Mouse (Mus musculus) limb, embryonic 13.5 days (tissue): ENCODE results near the gene Nr4a3. TPM values are rescaled to one million over a fixed set of nuclear protein-coding genes. Genes with fewer than 3 reads are reported as not detected.
A peak's percentile ranks its signal among the peaks of the same experiment; 100 is the strongest.

Experiments used
- ATAC-seq: fragments of 200-750 bp; cut with Nextera tagmentation; 2 replicates; pipeline ENCODE4 v1.8.0; 2017; ENCODE audit warnings: low read depth, moderate number of reproducible peaks, moderate TSS enrichment; ENCODE audit not compliant: low FRiP score
- H3K27ac ChIP-seq: fragments of 300-500 bp; sonication (generic); 2 replicates; pipeline ENCODE4 v1.5.1; 2015; ENCODE audit warnings: inconsistent platforms, mild to moderate bottlenecking, moderate library complexity
- H3K27me3 ChIP-seq: fragments of 300-500 bp; sonication (generic); 2 replicates; pipeline ENCODE4 v1.6.1; 2015; ENCODE audit warnings: mild to moderate bottlenecking, inconsistent platforms
- H3K36me3 ChIP-seq: fragments of 300-500 bp; sonication (generic); 2 replicates; pipeline ENCODE4 v1.6.1; 2015; ENCODE audit warnings: inconsistent platforms, mild to moderate bottlenecking, moderate library complexity
- H3K4me1 ChIP-seq: fragments of 300-500 bp; sonication (generic); 2 replicates; pipeline ENCODE4 v1.6.1; 2015; ENCODE audit warnings: inconsistent platforms
- H3K4me2 ChIP-seq: fragments of 300-500 bp; sonication (generic); replicated peaks from 2 replicates; pipeline ENCODE4 v1.6.1; 2015; ENCODE audit warnings: inconsistent platforms, mild to moderate bottlenecking, moderate library complexity
- H3K4me3 ChIP-seq: fragments of 300-500 bp; sonication (generic); 2 replicates; pipeline ENCODE4 v1.5.1; 2015; ENCODE audit warnings: moderate library complexity, mild to moderate bottlenecking, inconsistent platforms
- H3K9ac ChIP-seq: fragments of 300-500 bp; sonication (generic); 2 replicates; pipeline ENCODE4 v1.6.1; 2015; ENCODE audit warnings: mild to moderate bottlenecking, inconsistent platforms
- H3K9me3 ChIP-seq: fragments of 300-500 bp; sonication (generic); 2 replicates; pipeline ENCODE4 v1.6.1; 2016; ENCODE audit warnings: inconsistent platforms
- WGBS: fragments of 180-500 bp; shearing (Covaris S2); methylation state at CpG from one replicate; pipeline ENCODE4 v1.1.7; 2015; 5-methylcytosine and 5-hydroxymethylcytosine counted together
- polyA plus RNA-seq: library from polyadenylated mRNA; unstranded; fragments of >200 nt; fragmentation: Nextera tagmentation; extraction: Ambion mirVana; gene quantifications from 2 replicates; pipeline ENCODE4 v1.2.1, GENCODE M21; 2015

Gene Nr4a3
- polyA plus RNA-seq, 1 experiment from 2014 or later: 0.34 TPM

DNA sequence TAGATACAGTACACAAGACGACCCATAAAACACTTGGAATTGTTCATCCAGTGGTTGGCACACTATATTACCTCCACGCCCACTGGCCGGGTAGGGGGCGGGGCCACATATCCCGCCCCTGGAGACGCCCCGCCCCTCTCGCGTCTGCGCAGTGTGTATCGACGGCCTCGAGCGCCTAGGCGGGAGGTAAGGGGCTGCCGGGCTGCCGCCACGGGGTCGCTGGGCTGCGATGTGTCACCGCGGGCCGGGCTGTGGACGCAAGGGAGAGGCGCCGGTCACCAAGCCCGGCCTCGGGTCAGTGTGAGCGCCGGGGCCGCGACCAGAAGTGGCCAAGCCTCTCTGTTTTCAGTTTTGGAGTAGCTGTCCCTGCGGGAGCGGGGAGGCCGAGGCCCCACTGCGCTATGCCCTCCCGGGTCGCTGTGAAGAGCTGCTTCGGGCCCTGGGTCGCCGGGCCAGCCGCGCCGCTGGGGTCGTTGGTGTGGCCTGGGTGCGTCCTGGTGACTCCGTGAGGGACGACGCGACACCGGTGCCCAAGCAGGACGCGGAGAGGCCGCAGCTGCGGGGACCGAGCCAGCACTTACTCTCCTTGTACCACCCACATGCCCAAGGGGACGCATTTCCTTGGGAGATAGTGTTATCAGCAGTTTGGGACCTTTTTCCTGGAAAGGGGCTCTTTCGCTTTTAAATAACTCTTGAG lies 80.0 kb downstream of the Nr4a3 start, which contains the start of gene Stx17:
TSS of gene Stx17 (plus strand) at position 143 of the 697 bp plus-strand sequence.
- H3K27me3 ChIP-seq: no peaks in the 10 kb centered on the region; the same call in 1 of the 2 replicates
- 0 out of 2 replicates have a peak, but pooled peaks cover 4% of the 10 kb centered on the region for H3K4me1 ChIP-seq
- ATAC-seq: peak; percentile 99
- H3K27ac ChIP-seq: no peak within 1 kb of the TSS
- peak within 1 kb of the TSS; percentile 79 for H3K4me2 ChIP-seq
- WGBS: 1% methylated on average over 56 of the region's 58 CpGs
- H3K9me3 ChIP-seq: no peaks in the 10 kb centered on the region
- no peaks in the 10 kb centered on the region for H3K36me3 ChIP-seq
- peak within 1 kb of the TSS; percentile 89 for H3K9ac ChIP-seq
- peak within 1 kb of the TSS; percentile 81 for H3K4me3 ChIP-seq

- 0 out of 2 replicates have a peak, but pooled peaks cover 4% of the 10 kb centered on the region for H3K4me1 ChIP-seq
- WGBS: 89% methylated on average over 6 of the region's 6 CpGs
- H3K4me3 ChIP-seq: no peak overlapping the region
These were observed 85.4 kb downstream of the Nr4a3 start for GRCm38 (mm10) chr4:48130314-48130713.

DNA sequence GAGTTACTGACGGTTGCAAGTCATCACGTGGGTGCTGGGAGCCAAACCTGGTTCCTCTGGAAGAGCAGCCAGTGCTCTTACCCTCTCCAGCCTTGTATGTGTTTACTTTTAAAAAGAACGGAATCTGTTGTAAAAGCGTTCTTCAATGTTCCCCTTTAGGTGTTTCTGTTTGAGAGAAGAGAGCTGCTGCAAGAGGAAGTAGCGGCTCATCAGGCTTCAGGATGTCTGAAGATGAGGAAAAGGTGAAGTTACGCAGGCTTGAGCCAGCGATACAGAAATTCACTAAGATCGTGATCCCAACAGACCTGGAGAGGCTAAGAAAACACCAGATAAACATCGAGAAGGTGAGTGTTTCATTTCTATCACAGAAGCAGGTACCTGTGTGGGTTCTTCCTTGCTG lies 86.7 kb downstream of the Nr4a3 start:
- Histone ChIP-seq H3K4me2 (no peak overlapping the region), H3K36me3 (peaks cover 30% of the 10 kb centered on the region), H3K27ac (no peak overlapping the region), H3K27me3 (no peaks in the 10 kb centered on the region), H3K9me3 (no peaks in the 10 kb centered on the region), H3K4me1 (no peaks in the 10 kb centered on the region), H3K9ac (no peak overlapping the region), H3K4me3 (no peak overlapping the region)
- WGBS: 90% methylated on average over 9 of the region's 9 CpGs
- no peak for ATAC-seq

More at GRCm38 (mm10) chr4:48130314-48130713, 85.4 kb downstream of the Nr4a3 start:
- Histone ChIP-seq H3K9me3 (no peaks in the 10 kb centered on the region), H3K27me3 (no peaks in the 10 kb centered on the region), H3K27ac (no peak overlapping the region), H3K4me2 (no peak overlapping the region), H3K36me3 (peaks cover 22% of the 10 kb centered on the region), H3K9ac (no peak overlapping the region)
- no peak for ATAC-seq

- Histone ChIP-seq H3K27me3 (no peaks in the 10 kb centered on the region), H3K9ac (no peak overlapping the region), H3K4me3 (no peak overlapping the region), H3K36me3 (peaks cover 37% of the 10 kb centered on the region), H3K4me1 (no peaks in the 10 kb centered on the region), H3K27ac (no peak overlapping the region), H3K9me3 (no peaks in the 10 kb centered on the region), H3K4me2 (no peak overlapping the region)
- WGBS: 77% methylated on average over 3 of the region's 3 CpGs
- ATAC-seq: no peak
These were observed 87.8 kb downstream of the Nr4a3 start for GRCm38 (mm10) chr4:48132721-48133120.

Other genes with a start within 250 kb of the Nr4a3 start
- gene Stx17, start 79.8 kb downstream of the Nr4a3 start, polyA plus RNA-seq: 34.0 and 36.2 TPM in 2 replicates
- gene Erp44, start 234.4 kb downstream of the Nr4a3 start, polyA plus RNA-seq: 81.9 and 89.5 TPM in 2 replicates
- 12.7 and 14.4 TPM in 2 replicates for gene Invs, start 234.6 kb downstream of the Nr4a3 start, polyA plus RNA-seq